Mouse (Mus musculus): Measurements from ENCODE around the gene Tmem131l.
"Not testable (repeated sequence)": the region's sequence is repeated elsewhere in the genome, so short reads cannot be mapped to it uniquely, and the experiment has no call there.

The Tmem131l gene

GRCm38 (mm10) chr3:83867026-83867425 is 172.9 kb downstream of the Tmem131l start:
- not testable (repeated sequence) for DNase-seq (ENCODE audit: inconsistent ontology term)

GRCm38 (mm10) chr3:83865216-83865615 is 174.8 kb downstream of the Tmem131l start:
- DNase-seq (ENCODE audit: inconsistent ontology term), result peak; percentile 73

- no peak for DNase-seq (ENCODE audit: inconsistent ontology term)
Observed at GRCm38 (mm10) chr3:83864064-83864548, 175.9 kb downstream of the Tmem131l start.

DNA sequence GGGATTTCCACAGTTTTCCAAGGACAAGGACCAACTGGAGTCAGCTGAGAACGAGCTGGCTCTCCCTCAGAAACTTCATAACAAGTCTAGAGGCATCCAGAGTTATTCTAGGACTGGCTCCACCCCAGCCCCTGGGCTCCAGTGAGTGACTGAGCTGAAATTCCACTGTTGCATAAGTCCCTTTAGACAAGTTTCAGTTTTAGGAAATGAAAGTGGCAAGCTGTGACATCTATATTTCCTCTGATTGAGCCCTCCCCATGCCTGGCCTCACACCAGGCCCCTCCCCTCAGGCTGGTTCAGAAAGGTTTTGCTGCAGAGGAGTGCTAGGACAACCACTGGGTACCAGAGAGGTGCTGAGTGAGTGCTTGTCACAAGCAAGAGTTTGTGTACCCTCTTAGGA is 177.0 kb downstream of the Tmem131l start:
- peak; percentile 90 for DNase-seq (ENCODE audit: inconsistent ontology term)

DNA sequence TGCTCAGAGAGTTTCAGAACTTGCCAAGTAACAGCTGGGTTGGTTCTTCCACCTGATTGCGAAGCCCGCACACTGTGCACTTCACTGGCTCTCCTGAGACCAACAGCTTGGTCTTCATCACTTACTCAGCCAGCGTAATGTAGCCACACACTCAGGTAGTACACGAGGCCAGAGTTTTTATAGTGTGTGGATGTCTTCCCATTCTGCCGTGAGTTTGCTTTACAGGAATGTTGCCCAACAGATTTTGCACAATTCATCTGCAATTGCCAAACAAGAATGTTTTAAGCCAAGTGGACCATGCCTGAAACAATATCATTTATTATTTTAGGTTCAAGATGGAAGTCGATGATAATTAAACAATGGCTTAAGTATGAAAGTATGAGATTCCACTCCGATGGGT is 180.4 kb downstream of the Tmem131l start:
- DNase-seq (ENCODE audit: inconsistent ontology term), result no peak

- no peak for DNase-seq (ENCODE audit: inconsistent ontology term)
Observed at GRCm38 (mm10) chr3:83859071-83859470, 180.9 kb downstream of the Tmem131l start.

DNA sequence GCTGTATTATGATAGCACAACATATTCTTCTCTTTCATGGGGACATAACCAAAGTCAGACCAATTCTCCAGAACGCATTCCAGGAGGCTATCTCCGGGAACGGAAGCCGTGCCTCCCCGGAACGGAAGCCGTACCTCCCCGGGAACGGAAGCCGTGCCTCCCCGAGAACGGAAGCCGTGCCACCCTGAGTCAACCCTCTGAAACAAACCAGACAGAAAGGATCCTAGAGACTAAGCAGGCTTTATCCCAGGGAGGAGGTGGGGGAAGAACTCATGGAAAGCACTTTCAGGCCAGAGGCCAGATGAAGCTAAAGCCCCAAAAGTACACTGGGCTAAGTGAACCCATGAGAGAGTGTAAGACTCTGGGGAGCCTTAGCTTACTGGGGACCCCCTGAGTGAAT is 182.4 kb downstream of the Tmem131l start:
- no peak for DNase-seq (ENCODE audit: inconsistent ontology term)

DNA sequence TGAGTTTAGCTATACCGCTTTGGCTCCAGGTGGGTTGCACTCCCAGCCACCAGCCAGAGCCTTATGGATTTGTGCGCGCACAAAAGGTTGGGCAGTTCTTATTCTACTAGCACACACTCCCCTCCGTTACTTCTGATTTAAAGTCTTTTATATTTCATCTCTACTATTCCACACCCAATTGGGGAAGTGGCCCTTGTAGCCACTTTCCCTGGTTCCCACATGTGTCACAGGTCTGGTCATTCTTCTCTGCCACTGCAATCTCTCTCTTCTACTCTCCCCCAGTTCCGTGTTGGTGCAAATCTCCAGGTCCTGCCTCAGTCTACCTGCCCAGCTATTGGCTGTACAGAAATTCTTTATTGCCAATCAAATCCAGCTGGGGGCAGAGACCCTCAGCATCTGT is 184.3 kb downstream of the Tmem131l start:
- DNase-seq (ENCODE audit: inconsistent ontology term), result no peak

DNA sequence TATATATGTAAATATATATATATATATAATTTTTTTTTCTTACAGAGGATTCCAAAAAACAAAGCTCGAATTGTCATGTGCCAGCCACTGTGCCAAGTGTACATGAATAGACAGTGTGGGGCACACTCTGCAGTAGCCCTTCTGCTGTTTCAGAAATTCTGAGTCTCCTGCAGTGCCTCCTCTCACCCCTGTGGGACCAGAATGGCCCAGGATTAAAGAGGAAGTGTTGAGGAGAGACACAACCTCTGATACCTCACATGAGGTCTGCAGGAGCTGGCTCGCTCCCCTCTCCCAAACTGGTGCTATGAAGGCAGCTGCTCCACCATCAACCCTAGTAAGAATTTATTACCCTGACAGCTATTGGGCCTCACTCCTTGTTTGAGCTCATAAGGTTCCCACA is 190.6 kb downstream of the Tmem131l start:
- no peak for DNase-seq (ENCODE audit: inconsistent ontology term)
